Mouse (Mus musculus): ENCODE results near the gene Phactr1.

GRCm38 (mm10) chr13:43036510-43036909, 356.1 kb downstream of the Phactr1 start:
- TF ChIP-seq GATA1 (IDR thresholded peaks at IDR 0.05; ENCODE audit: low read length) (no peak), TAL1 (IDR thresholded peaks at IDR 0.05; ENCODE audit: low read length) (no peak)

Data from erythroblast, embryonic 14.5 days (primary cell).